Mouse (Mus musculus) liver, embryonic 11.5 days (tissue): ENCODE results near the gene Dnaja2. TPM values are rescaled to one million over a fixed set of nuclear protein-coding genes. Genes with fewer than 3 reads are reported as not detected.

ENCODE experiments used
- ATAC-seq: fragments of 200-750 bp; cut with Nextera tagmentation; replicated peaks from 2 replicates; pipeline ENCODE4 v1.8.0; 2017; ENCODE audit warnings: moderate number of reproducible peaks, mild to moderate bottlenecking, moderate TSS enrichment, moderate library complexity; ENCODE audit not compliant: low FRiP score
- DNase-seq: peaks from one replicate; pipeline ENCODE4 v3.0.0-alpha.2; 2017; ENCODE audit warnings: low spot score
- H3K27ac ChIP-seq: fragments of 300-500 bp; sonication (generic); 2 replicates; pipeline ENCODE4 v1.5.1; 2014; ENCODE audit warnings: mild to moderate bottlenecking, low read depth, low read length, control low read depth
- H3K27me3 ChIP-seq: fragments of 300-500 bp; sonication (generic); replicated peaks from 2 replicates; pipeline ENCODE4 v1.6.1; 2014; ENCODE audit warnings: low read length, mixed read lengths; ENCODE audit not compliant: control insufficient read depth, insufficient read depth
- H3K36me3 ChIP-seq: fragments of 300-500 bp; sonication (generic); 2 replicates; pipeline ENCODE4 v1.6.1; 2014; ENCODE audit warnings: mild to moderate bottlenecking, low read length, moderate library complexity, mixed read lengths; ENCODE audit not compliant: control insufficient read depth, insufficient read depth
- H3K4me1 ChIP-seq: fragments of 300-500 bp; sonication (generic); replicated peaks from 2 replicates; pipeline ENCODE4 v1.6.1; 2014; ENCODE audit warnings: low read length, mixed read lengths; ENCODE audit not compliant: control insufficient read depth, insufficient read depth
- H3K4me2 ChIP-seq: fragments of 300-500 bp; sonication (generic); 2 replicates; pipeline ENCODE4 v1.6.1; 2014; ENCODE audit warnings: mild to moderate bottlenecking, control low read depth, moderate library complexity
- H3K4me3 ChIP-seq: fragments of 300-500 bp; sonication (generic); 2 replicates; pipeline ENCODE4 v1.5.1; 2014; ENCODE audit warnings: low read depth, low read length, control low read depth
- H3K9ac ChIP-seq: fragments of 300-500 bp; sonication (generic); 2 replicates; pipeline ENCODE4 v1.6.1; 2014; ENCODE audit warnings: low read depth, low read length, control low read depth
- H3K9me3 ChIP-seq: fragments of 300-500 bp; sonication (generic); 2 replicates; pipeline ENCODE4 v1.6.1; 2016; ENCODE audit warnings: low read length, inconsistent platforms, mixed read lengths; ENCODE audit not compliant: control insufficient read depth
- WGBS: fragments of 180-500 bp; shearing (Covaris S2); extraction: QIAGEN DNeasy Blood & Tissue Kit; methylation state at CpG from one replicate; pipeline ENCODE4 v1.1.7; 2014; 5-methylcytosine and 5-hydroxymethylcytosine counted together
- polyA plus RNA-seq: library from polyadenylated mRNA; unstranded; fragments of >200 nt; fragmentation: Nextera tagmentation; extraction: Ambion mirVana; gene quantifications from 2 replicates; pipeline ENCODE4 v1.2.1, GENCODE M21; 2014

The Dnaja2 gene
- polyA plus RNA-seq, 1 experiment from 2014 or later, result 163 TPM

- Histone ChIP-seq H3K36me3 (no peaks in the 10 kb centered on the region; the same call in 1 of the 2 replicates), H3K4me1 (no peaks in the 10 kb centered on the region)
These were observed 34.6 kb downstream of the Dnaja2 start for GRCm38 (mm10) chr8:85520586-85520985.

GRCm38 (mm10) chr8:85517956-85518355, 37.2 kb downstream of the Dnaja2 start:
- Histone ChIP-seq H3K27ac (no peak overlapping the region), H3K36me3 (no peaks in the 10 kb centered on the region; the same call in 1 of the 2 replicates), H3K4me1 (no peaks in the 10 kb centered on the region), H3K4me2 (no peak overlapping the region), H3K9ac (no peak overlapping the region), H3K4me3 (no peak overlapping the region), H3K27me3 (no peaks in the 10 kb centered on the region), H3K9me3 (no peaks in the 10 kb centered on the region)
- WGBS, result 88% methylated on average over 10 of the region's 10 CpGs
- no peak for ATAC-seq
- no peak for DNase-seq

More at GRCm38 (mm10) chr8:85520586-85520985, 34.6 kb downstream of the Dnaja2 start:
- Histone ChIP-seq H3K4me3 (no peak overlapping the region), H3K9me3 (no peaks in the 10 kb centered on the region), H3K27me3 (no peaks in the 10 kb centered on the region), H3K9ac (no peak overlapping the region), H3K27ac (no peak overlapping the region), H3K4me2 (no peak overlapping the region)
- DNase-seq (no peak), ATAC-seq (no peak)
- WGBS, result 92% methylated on average over 4 of the region's 4 CpGs

GRCm38 (mm10) chr8:85517336-85517735, 37.8 kb downstream of the Dnaja2 start:
- H3K9me3 ChIP-seq, result no peaks in the 10 kb centered on the region
- DNase-seq (no peak), ATAC-seq (no peak)
- no peak overlapping the region for H3K4me3 ChIP-seq
- no peak overlapping the region for H3K9ac ChIP-seq
- no peaks in the 10 kb centered on the region for H3K4me1 ChIP-seq
- no peaks in the 10 kb centered on the region for H3K27me3 ChIP-seq
- 79% methylated on average over 4 of the region's 4 CpGs for WGBS
- no peaks in the 10 kb centered on the region; the same call in 1 of the 2 replicates for H3K36me3 ChIP-seq
- H3K27ac ChIP-seq, result no peak overlapping the region
- H3K4me2 ChIP-seq, result no peak overlapping the region

GRCm38 (mm10) chr8:85515391-85515790, 39.8 kb downstream of the Dnaja2 start:
- WGBS, result 65% methylated on average over 7 of the region's 7 CpGs

GRCm38 (mm10) chr8:85513283-85513682, 41.9 kb downstream of the Dnaja2 start:
- Histone ChIP-seq H3K27me3 (no peaks in the 10 kb centered on the region), H3K4me3 (no peak overlapping the region), H3K9me3 (no peaks in the 10 kb centered on the region), H3K4me1 (no peaks in the 10 kb centered on the region), H3K4me2 (no peak overlapping the region), H3K9ac (no peak overlapping the region), H3K27ac (no peak overlapping the region), H3K36me3 (peaks cover 4% of the 10 kb centered on the region; the same call in 1 of the 2 replicates)
- DNase-seq (no peak), ATAC-seq (no peak)
- 80% methylated on average over 4 of the region's 4 CpGs for WGBS

More at GRCm38 (mm10) chr8:85515391-85515790, 39.8 kb downstream of the Dnaja2 start:
- Histone ChIP-seq H3K36me3 (no peaks in the 10 kb centered on the region; the same call in 1 of the 2 replicates), H3K9me3 (no peaks in the 10 kb centered on the region), H3K4me1 (no peaks in the 10 kb centered on the region), H3K4me3 (no peak overlapping the region), H3K27ac (no peak overlapping the region), H3K9ac (no peak overlapping the region), H3K27me3 (no peaks in the 10 kb centered on the region), H3K4me2 (no peak overlapping the region)
- ATAC-seq (no peak), DNase-seq (no peak)

GRCm38 (mm10) chr8:85512234-85512633, 42.9 kb downstream of the Dnaja2 start:
- Histone ChIP-seq H3K36me3 (peaks cover 4% of the 10 kb centered on the region; the same call in 1 of the 2 replicates), H3K4me1 (no peaks in the 10 kb centered on the region), H3K27me3 (no peaks in the 10 kb centered on the region), H3K27ac (no peak overlapping the region), H3K4me3 (no peak overlapping the region), H3K4me2 (no peak overlapping the region), H3K9ac (no peak overlapping the region), H3K9me3 (no peaks in the 10 kb centered on the region)
- DNase-seq (no peak), ATAC-seq (no peak)
- 85% methylated on average over 8 of the region's 8 CpGs for WGBS

GRCm38 (mm10) chr8:85508661-85509060, 46.5 kb downstream of the Dnaja2 start:
- Histone ChIP-seq H3K4me3 (no peak overlapping the region), H3K4me2 (no peak overlapping the region), H3K9ac (no peak overlapping the region), H3K27ac (no peak overlapping the region), H3K36me3 (peaks cover 4% of the 10 kb centered on the region; the same call in 1 of the 2 replicates), H3K9me3 (no peaks in the 10 kb centered on the region), H3K4me1 (no peaks in the 10 kb centered on the region), H3K27me3 (no peaks in the 10 kb centered on the region)
- 73% methylated on average over 4 of the region's 4 CpGs for WGBS
- DNase-seq (no peak), ATAC-seq (no peak)

GRCm38 (mm10) chr8:85506620-85507019, 48.5 kb downstream of the Dnaja2 start:
- Histone ChIP-seq H3K36me3 (peaks cover 4% of the 10 kb centered on the region; the same call in 1 of the 2 replicates), H3K9ac (no peak overlapping the region), H3K9me3 (no peaks in the 10 kb centered on the region), H3K4me2 (no peak overlapping the region), H3K4me3 (no peak overlapping the region), H3K27ac (peak overlapping the region; percentile 43; the same call in 1 of the 2 replicates), H3K4me1 (no peaks in the 10 kb centered on the region), H3K27me3 (no peaks in the 10 kb centered on the region)
- DNase-seq, result no peak
- peak; percentile 69 for ATAC-seq
- WGBS, result 67% methylated on average over 4 of the region's 4 CpGs

- no peaks in the 10 kb centered on the region for H3K4me1 ChIP-seq
- H3K27me3 ChIP-seq, result no peaks in the 10 kb centered on the region
- DNase-seq, result no peak
- no peak overlapping the region for H3K4me2 ChIP-seq
- no peak overlapping the region for H3K4me3 ChIP-seq
- WGBS, result 88% methylated on average over 6 of the region's 6 CpGs
- no peaks in the 10 kb centered on the region for H3K9me3 ChIP-seq
- ATAC-seq, result no peak
- no peak overlapping the region for H3K27ac ChIP-seq
- no peak overlapping the region for H3K9ac ChIP-seq
- peaks cover 4% of the 10 kb centered on the region; the same call in 1 of the 2 replicates for H3K36me3 ChIP-seq
These were observed 50.4 kb downstream of the Dnaja2 start for GRCm38 (mm10) chr8:85504704-85505103.
